Mouse (Mus musculus): ENCODE measurements at regions not wholly inside any gene's neighbourhood (a gene's known extent, or its start where the extent isn't known, plus 50 kb on each side); places are given as distances from the start of the nearest gene placed in this dataset.
"Not testable (repeated sequence)": the region's sequence is repeated elsewhere in the genome, so short reads cannot be mapped to it uniquely, and the experiment has no call there.

DNA sequence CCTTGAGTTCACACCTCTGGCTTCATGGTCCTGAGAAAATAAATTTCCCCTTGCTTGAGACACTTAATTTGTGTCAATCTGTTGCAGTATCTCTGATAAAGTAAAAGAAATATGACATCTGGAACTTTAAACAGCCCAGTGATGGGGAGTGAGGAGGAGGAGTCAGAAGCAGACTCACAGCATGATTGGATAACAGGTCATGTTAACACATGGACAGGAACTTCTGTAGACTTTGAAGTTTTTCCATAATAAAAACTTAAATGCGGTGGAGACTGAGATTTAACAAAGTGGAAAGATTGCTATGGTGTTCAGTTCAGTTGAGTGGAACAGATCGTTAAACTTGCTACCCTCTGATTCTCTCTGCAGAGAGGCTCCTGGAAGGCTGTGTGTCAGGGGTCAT, 143.7 kb upstream of the Gm10306 start:
- no peaks in the 10 kb centered on the region for H3K27me3 ChIP-seq (ENCODE audit: control insufficient read depth, insufficient read depth, low read length)
- 51% methylated on average over 2 of the region's 2 CpGs for WGBS
- H3K27ac ChIP-seq (ENCODE audit: insufficient read depth, low read length) = no peak overlapping the region
- no peak overlapping the region for H3K4me3 ChIP-seq (replicated peaks; ENCODE audit: insufficient read depth, low read depth, low read length)
- no peak for DNase-seq
- TF ChIP-seq POLR2A (IDR thresholded peaks at IDR 0.05; ENCODE audit: borderline replicate concordance, insufficient read depth, low read length) = no peak
- no peak for TF ChIP-seq CTCF (IDR thresholded peaks at IDR 0.05; ENCODE audit: borderline replicate concordance, insufficient read depth, low read depth, low read length)
- no peaks in the 10 kb centered on the region for H3K4me1 ChIP-seq (ENCODE audit: control insufficient read depth, insufficient read depth, low read length)

DNA sequence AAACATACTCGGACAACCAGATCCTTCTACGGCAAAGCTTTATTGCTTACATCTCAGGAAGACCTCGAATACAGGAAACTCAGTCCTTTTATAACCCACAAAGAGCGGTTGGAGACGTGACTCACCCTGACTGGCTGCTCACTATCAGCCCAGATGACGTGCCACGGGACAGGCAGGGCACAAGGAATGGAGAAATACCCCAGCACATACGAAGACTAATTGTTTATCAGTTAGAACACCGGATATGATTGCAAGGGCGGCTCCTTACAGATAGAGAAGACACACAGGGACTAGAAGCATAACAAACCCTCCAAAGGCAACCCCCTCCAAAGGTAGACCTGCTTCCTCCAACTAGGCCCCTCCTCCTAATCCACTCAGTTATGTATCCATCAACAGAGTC, 130.8 kb upstream of the Gm10306 start:
- H3K27me3 ChIP-seq (ENCODE audit: control insufficient read depth, insufficient read depth, low read length); H3K4me1 ChIP-seq (ENCODE audit: control insufficient read depth, insufficient read depth, low read length); DNase-seq; H3K27ac ChIP-seq (ENCODE audit: insufficient read depth, low read length); H3K4me3 ChIP-seq (replicated peaks; ENCODE audit: insufficient read depth, low read depth, low read length): not testable (repeated sequence)
- 89% methylated on average over 10 of the region's 10 CpGs for WGBS

DNA sequence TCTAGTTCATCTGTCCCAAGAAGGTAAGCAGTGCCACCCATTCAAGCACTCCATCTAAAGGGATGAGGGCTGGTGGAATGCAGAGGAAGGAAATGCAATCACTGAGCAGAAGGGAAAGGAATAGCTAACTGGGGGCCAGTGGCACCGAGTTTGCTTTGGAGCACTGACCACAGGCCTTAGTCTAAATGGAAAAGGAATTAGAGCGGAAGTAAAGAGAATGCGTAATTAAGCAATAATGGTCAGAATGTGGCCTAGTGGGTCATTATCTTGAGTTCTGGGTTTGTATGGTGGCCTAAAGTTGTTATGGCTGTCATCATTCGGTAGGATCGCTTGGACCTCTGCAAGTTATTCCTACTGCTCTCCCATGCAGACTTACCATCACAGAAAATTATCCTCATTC, 128.8 kb upstream of the Gm10306 start:
- DNase-seq = no peak
- no peak overlapping the region for H3K27ac ChIP-seq (ENCODE audit: insufficient read depth, low read length)
- no peak overlapping the region for H3K4me3 ChIP-seq (replicated peaks; ENCODE audit: insufficient read depth, low read depth, low read length)
- WGBS = 78% methylated on average over 5 of the region's 5 CpGs
- TF ChIP-seq CTCF (IDR thresholded peaks at IDR 0.05; ENCODE audit: borderline replicate concordance, insufficient read depth, low read depth, low read length) (no peak), POLR2A (IDR thresholded peaks at IDR 0.05; ENCODE audit: borderline replicate concordance, insufficient read depth, low read length) (no peak)
- no peaks in the 10 kb centered on the region for H3K4me1 ChIP-seq (ENCODE audit: control insufficient read depth, insufficient read depth, low read length)
- no peaks in the 10 kb centered on the region for H3K27me3 ChIP-seq (ENCODE audit: control insufficient read depth, insufficient read depth, low read length)

DNA sequence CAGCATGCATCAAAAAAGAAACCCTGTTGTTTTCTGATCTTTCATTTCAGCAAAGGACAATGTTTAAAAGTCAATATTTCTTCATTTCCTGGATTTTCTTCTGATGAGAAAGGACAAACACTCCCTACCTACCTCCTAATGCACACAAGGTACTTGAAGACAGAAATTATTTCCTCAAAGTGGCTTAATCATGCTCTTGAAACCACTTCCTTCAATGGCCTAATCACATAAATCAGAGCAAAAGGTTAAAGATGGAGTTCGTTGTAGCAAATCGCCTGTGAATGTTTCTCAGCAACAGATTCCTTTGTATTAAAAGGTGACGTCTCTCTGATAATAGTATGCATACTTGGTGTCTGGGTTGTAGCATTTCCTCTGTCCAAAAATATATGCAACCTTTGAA, 124.3 kb upstream of the Gm10306 start:
- no peaks in the 10 kb centered on the region for H3K4me1 ChIP-seq (ENCODE audit: control insufficient read depth, insufficient read depth, low read length)
- DNase-seq = no peak
- H3K4me3 ChIP-seq (replicated peaks; ENCODE audit: insufficient read depth, low read depth, low read length) = no peak overlapping the region
- 85% methylated on average over 3 of the region's 3 CpGs for WGBS
- no peaks in the 10 kb centered on the region for H3K27me3 ChIP-seq (ENCODE audit: control insufficient read depth, insufficient read depth, low read length)
- H3K27ac ChIP-seq (ENCODE audit: insufficient read depth, low read length) = no peak overlapping the region
- TF ChIP-seq POLR2A (IDR thresholded peaks at IDR 0.05; ENCODE audit: borderline replicate concordance, insufficient read depth, low read length) (no peak), CTCF (IDR thresholded peaks at IDR 0.05; ENCODE audit: borderline replicate concordance, insufficient read depth, low read depth, low read length) (no peak)

DNA sequence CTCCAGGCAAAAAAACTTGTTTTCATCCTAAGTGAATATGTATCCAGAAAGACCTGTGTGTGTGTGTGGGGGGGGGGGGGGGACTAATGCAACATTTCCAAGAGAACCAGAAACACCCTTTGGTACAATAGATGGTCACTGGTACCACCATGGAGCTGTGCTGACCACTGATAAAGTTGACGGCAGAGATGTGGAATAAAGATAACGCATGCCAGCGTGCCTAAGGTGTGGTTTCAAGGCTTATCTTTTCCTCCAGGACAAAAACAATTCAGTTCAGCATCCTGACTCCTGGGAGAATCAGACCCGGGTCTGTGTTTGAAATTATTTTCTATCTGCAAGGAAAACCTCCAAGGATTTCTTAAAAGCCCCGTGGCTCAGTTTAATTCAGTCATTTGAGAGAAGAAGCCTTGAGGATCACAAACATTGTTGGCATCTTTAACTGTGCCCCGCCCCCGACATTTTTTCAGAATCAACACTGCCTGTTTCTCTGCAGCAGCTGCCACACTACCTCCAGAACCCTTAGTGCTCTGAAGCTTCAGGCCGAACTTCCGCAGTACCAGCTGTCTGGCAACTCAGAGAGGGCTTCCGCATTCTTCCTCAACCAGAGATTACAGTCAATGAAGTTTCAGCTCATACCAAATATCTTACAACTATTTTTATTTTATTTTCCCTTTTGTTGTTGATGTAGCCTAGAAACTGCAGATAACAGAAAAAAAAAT, 118.5 kb upstream of the Gm10306 start:
- H3K4me3 ChIP-seq (replicated peaks; ENCODE audit: insufficient read depth, low read depth, low read length) = no peak overlapping the region
- no peak overlapping the region for H3K27ac ChIP-seq (ENCODE audit: insufficient read depth, low read length)
- peaks cover 8% of the 10 kb centered on the region; the same call in 1 of the 2 replicates for H3K4me1 ChIP-seq (ENCODE audit: control insufficient read depth, insufficient read depth, low read length)
- no peak for TF ChIP-seq POLR2A (IDR thresholded peaks at IDR 0.05; ENCODE audit: borderline replicate concordance, insufficient read depth, low read length)
- TF ChIP-seq CTCF (IDR thresholded peaks at IDR 0.05; ENCODE audit: borderline replicate concordance, insufficient read depth, low read depth, low read length) = no peak
- WGBS = 76% methylated on average over 10 of the region's 10 CpGs
- H3K27me3 ChIP-seq (ENCODE audit: control insufficient read depth, insufficient read depth, low read length) = no peaks in the 10 kb centered on the region
- DNase-seq = no peak

DNA sequence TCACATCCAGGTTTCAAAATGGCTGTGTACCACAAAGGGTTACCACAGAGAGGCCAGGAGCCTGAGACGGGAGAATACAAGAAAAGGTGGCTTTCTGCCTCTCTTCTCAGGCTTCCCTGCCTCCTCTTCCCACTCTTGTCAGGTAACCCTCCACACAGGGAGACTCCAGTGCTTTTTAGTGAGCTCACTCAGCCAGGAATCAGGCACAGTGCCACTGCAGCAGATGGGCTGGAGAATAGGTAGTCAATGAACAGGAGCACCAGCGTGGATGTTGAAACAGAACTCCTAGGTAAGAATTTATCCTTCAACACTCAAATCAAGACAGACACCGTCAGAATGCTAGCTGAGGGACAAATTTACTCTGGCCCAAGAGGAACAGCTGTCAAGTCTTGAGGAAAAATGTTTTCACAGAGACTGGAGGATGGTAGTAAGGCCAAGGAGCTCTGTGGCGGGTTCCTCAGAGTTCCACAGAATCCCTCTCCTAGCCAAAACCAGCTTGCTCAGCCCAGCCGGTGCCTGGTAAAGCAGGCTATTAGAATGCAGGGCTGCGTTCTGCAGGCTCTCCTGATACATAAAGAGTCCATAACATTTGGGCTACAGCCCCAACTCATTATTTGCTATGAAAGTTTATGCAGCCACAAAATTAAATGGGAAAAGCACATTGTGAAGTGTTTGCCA, 117.0 kb upstream of the Gm10306 start:
- Histone ChIP-seq H3K4me3 (replicated peaks; ENCODE audit: insufficient read depth, low read depth, low read length) (no peak overlapping the region), H3K27ac (ENCODE audit: insufficient read depth, low read length) (no peak overlapping the region), H3K27me3 (ENCODE audit: control insufficient read depth, insufficient read depth, low read length) (no peaks in the 10 kb centered on the region), H3K4me1 (ENCODE audit: control insufficient read depth, insufficient read depth, low read length) (peaks cover 8% of the 10 kb centered on the region; the same call in 1 of the 2 replicates)
- WGBS = 8% methylated on average over 6 of the region's 6 CpGs
- peak; percentile 78 to 83 for DNase-seq
- no peak for TF ChIP-seq POLR2A (IDR thresholded peaks at IDR 0.05; ENCODE audit: borderline replicate concordance, insufficient read depth, low read length)
- no peak for TF ChIP-seq CTCF (IDR thresholded peaks at IDR 0.05; ENCODE audit: borderline replicate concordance, insufficient read depth, low read depth, low read length)

DNA sequence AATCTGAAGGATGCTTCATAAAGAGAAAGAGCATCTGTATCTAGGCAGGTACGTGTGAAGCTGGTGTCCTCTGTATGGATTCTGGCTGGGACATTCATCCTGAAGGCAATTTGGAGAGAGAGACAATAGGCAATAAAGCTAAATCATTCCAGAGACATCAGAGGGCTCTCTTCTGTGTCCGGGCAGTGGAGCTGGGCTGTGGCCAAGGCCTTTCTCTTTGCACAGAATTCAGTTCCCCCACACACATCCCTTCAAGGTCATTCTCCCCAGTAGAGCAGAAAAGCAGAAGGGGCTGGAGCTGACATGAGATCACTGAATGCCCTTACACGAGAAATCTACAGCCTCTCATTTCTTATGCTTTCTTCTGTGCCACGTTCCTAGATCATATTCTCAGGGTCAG, 109.7 kb upstream of the Gm10306 start:
- no peaks in the 10 kb centered on the region for H3K27me3 ChIP-seq (ENCODE audit: control insufficient read depth, insufficient read depth, low read length)
- no peak overlapping the region for H3K4me3 ChIP-seq (replicated peaks; ENCODE audit: insufficient read depth, low read depth, low read length)
- no peaks in the 10 kb centered on the region for H3K4me1 ChIP-seq (ENCODE audit: control insufficient read depth, insufficient read depth, low read length)
- 61% methylated on average over 4 of the region's 4 CpGs for WGBS
- no peak for DNase-seq
- TF ChIP-seq CTCF (IDR thresholded peaks at IDR 0.05; ENCODE audit: borderline replicate concordance, insufficient read depth, low read depth, low read length) (no peak), POLR2A (IDR thresholded peaks at IDR 0.05; ENCODE audit: borderline replicate concordance, insufficient read depth, low read length) (no peak)
- no peak overlapping the region for H3K27ac ChIP-seq (ENCODE audit: insufficient read depth, low read length)
